Mouse (Mus musculus) right cerebral cortex, postnatal 36 days (tissue): Measurements from ENCODE around the gene Vamp5.

Source experiments
- DNase-seq, 2 experiments: peaks; one replicate each; pipeline ENCODE4 v3.0.0; 2022; ENCODE audit warnings: low spot score in 2 of 2, mixed read lengths in 1 of 2

The Vamp5 gene

DNA sequence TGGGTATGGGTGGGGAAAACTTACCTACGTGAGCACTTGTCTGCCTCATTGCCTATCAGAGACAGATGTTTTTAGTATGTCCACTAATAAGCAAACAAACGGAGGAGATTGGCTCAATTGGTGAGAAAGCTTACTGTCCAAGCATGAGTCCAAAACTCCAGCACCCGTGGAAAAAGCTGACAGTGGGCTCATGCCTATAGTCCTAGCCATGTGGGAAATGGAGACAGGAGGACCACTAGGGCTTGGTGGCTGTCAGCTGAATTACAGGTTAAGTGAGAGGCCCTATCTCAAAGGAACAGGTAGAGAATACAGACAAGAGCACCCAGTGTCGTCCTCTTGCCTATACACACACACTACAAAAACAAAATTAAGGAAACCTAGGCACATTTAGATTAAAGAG lies 34.0 kb downstream of the Vamp5 start:
- DNase-seq = no peak

DNA sequence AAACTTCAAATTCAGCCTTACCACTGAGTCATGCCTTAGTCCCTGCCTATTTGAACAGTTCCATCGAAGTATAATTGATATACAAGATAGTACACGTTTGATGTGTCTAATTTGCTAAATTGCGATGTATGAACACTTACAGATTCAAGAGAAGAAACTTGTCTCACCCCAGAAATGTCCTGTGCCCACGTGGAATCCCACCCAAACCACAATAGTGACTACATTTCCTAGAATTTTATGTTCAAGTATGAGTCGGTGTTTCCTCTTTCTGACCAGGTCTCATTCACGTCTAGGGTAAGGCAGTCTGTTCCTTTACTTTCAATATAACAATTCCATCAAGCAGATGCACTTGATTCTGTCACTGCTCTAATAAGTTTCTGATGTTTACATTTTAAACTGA lies 34.6 kb downstream of the Vamp5 start:
- no peak for DNase-seq

DNA sequence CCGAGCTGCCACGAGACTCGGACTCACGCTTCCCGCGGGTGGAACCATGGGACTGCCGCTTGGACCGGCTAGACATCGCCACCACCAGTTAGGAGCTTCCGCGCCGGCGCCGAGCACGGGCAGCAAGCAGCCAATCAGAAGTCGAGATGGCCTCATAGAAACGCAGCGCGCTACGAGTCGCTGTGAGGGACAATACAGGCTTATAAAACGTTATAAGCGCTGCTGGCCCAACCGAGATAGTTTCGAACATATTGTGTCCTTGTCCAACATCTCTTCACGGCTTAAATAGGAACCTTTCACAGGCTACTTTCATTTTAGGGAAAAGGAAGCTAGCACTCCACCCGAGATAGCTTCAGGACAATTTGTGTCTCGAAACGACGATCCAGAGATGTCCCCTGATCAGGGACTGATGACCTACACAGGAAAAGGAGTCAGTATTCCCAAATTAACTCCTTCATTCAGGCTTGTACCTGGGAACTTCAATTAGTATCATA lies 35.1 kb downstream of the Vamp5 start, which contains the start of gene Usp39:
TSS of gene Usp39 (minus strand) at position 111 of the 494 bp plus-strand sequence.
- DNase-seq = peak; percentile 93 to 95

DNA sequence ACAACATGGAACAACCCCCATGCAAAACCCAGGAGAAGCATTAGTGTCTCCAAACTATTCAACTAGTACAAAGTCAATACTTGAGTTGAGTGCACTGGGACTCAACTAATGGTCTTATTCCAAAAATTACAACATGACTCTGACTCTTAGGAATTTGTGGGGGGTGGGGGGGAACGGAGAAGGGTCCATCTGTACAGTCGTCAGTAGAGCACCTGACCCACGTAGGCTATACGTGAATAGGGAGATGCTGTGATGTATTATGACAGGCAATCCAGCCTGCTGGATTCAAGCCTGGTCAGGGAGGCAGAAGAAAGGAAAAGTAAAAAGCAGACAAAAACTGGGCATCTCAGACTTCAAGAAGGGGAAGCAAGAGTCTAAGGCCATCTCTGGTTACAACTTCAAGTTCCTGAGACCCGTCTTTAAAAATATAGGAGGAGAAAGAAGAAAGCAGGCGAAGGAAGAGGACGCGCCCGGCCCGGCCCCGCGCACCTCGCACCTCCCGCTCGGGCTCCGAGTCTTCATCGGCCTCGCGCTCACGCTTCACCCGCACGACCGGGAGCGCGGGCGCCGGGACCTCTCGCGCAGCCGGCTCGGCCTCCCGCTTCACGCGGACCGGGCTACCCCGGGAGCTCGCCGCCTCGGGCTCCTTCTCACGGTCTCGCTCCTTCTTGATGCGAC lies 35.7 kb downstream of the Vamp5 start:
- no peak for DNase-seq

DNA sequence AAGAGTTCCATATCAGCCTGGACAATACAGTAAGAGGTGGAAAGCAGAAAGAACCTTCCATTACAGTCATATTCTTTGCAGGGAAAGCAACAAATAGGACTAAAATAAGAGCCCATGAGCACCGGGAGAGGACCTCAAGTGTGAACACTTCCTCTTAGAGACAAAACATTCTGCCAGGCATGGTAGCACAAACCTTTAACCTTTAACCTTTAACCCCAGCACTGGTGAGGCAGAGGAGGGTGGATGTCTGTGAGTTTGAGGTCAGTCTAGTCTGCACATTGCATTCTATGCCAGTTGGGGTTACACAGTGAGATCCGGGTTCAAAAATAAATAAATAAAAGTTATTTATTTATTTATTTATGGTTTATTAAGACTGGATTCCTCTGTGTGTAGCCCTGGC lies 39.8 kb downstream of the Vamp5 start:
- no peak for DNase-seq

DNA sequence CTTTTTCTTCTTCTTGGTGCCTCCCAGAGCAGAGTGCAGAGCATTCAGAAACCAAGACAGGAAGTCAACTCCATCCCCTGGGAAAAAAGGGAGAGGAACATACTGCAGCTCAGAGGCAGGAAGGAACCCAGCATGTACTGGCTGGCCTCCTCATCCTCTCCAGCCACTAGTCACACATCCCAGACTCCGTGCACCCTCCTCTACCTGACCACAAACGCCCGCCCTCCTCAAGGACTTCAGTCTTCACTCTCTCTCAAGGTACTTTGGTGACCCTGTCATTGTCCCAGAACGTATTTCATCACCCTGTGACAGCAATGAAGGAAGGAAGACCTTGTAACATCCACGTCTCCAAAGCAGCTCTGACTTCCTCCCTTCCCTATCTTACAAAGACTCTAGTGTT lies 47.2 kb downstream of the Vamp5 start:
- DNase-seq = no peak

DNA sequence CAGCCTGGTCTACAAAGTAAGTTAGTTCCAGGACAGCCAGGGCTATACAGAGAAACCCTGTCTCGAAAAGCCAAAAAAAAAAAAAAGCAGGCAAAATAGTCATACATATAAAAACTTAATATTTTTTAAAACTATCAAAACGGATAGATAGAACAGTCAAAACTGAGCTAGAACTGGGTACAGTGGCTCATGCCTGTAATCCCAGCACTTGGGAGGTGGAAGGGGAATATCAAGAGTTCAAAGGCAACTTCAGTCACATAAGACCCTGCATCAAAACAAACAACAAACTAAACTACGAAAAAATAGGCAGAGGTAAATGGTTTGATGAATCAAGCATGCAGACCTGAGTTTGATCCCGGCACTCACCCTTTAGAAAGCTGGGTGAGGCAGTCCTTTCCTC lies 50.1 kb downstream of the Vamp5 start:
- DNase-seq = no peak

DNA sequence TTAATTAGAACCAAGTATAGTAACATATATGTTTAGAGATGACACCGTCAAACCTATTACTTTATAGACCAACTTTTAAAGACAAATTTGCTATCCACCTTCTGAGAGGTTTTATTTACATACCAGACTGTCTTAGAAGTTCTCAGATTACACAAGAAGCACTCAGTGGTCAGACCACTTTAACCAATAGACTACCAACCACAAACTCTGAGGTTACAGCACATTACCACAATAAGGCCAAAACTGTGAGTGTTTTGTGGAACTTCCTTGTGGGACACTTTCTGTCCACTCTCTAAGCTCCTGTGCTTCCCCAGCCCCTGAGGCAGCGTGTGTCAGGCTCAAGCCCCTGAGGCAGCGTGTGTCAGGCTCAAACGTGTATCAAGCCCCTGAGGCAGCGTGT lies 51.2 kb downstream of the Vamp5 start:
- DNase-seq = no peak

DNA sequence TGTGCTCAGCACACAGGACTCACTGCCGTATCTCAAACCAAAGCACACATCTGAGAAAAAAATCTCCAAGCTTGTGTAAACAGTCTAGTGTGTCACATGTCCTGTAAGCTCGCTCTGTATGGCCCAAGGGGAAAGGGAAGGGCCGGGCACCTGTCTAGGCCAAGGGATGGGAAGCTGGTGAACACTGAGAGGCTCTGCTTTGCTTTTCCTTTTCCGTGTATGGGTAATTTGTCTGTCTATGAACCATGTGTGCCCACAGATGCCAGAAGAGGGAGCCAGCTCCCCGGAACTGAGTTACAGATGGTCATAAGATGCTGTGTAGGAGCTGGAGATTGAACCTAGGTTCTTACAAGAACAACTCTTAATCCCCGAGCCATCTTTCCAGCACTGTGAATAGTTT lies 54.0 kb downstream of the Vamp5 start:
- DNase-seq = peak; percentile 36 to 37

DNA sequence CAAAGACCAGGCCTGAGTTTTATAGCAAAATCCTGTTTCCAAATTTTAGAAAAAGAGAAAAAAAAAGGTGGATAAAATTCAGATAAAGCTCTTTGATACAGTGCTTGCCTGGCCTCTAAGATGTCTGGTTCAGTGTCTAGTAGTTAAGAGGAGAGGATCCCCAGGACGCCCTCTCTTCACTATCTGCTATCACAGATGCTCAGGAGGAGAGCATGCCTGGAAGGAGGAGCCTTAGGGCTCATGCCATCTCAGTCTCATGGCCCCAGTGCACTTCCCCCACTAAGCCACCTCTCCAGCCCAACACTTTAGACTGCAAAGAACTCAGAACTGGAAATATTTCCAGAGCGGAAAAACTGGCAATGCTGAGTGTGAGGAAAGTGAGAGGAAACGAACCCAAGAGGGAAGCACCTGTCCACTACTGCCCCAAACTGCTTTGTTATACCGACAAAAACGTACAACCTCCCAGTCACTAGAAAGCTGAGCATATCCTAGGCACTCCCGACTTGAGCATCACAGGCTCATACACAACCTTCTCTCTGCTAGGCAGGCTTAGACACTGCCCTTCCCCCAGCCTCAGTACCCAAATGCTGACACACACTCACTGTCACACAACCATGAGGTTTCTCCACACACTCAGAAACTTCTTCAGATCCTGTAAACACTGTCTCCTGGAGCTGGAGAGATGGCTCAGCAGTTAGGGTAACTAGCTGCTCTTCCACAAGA lies 56.3 kb downstream of the Vamp5 start:
- DNase-seq = no peak

DNA sequence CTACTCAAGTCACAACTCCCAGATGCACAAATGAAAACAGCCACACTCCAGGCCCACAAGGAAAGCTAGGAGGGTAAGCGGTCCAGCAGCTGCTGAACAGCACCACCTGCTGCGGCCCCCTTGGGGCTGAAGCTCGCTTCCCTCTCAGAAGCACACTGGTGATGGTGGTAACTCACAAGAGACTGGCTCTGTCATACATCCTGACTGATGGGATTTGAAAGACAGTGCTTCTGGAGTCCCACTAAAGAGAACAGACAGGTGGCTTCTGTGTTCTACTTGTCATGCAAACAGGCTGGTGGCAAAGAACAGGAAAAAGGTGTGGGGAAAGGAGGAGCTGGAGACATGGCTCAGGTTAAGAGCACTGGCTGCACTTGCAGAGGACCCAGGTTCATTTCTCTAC lies 57.3 kb downstream of the Vamp5 start:
- no peak for DNase-seq

DNA sequence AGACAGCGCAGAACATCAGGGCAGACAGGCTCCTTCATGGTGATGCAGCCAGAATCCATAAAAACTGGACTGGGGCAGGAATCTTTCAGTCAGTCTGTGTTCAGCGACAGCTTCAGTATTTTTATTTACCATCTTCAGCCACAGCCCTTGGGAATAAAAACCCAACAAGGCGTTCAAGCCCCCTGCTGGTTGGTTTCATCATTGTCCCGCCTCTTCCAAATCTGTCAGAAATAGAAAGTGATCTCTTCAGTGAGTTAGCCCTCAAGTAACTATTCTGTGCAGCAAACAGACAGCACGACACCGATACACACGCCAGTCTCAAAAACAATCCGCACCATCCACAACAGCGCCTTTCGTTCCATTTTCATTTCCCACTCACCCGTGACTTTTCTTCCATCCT lies 61.2 kb downstream of the Vamp5 start:
- peak; percentile 21 to 41 for DNase-seq
